Mouse (Mus musculus): ENCODE results near the gene Exoc8. TPM values are rescaled to one million over a fixed set of nuclear protein-coding genes. Genes with fewer than 3 reads are reported as not detected.

The Exoc8 gene
- polyA plus RNA-seq, 1 experiment from 2014 or later: 15.4 TPM

DNA sequence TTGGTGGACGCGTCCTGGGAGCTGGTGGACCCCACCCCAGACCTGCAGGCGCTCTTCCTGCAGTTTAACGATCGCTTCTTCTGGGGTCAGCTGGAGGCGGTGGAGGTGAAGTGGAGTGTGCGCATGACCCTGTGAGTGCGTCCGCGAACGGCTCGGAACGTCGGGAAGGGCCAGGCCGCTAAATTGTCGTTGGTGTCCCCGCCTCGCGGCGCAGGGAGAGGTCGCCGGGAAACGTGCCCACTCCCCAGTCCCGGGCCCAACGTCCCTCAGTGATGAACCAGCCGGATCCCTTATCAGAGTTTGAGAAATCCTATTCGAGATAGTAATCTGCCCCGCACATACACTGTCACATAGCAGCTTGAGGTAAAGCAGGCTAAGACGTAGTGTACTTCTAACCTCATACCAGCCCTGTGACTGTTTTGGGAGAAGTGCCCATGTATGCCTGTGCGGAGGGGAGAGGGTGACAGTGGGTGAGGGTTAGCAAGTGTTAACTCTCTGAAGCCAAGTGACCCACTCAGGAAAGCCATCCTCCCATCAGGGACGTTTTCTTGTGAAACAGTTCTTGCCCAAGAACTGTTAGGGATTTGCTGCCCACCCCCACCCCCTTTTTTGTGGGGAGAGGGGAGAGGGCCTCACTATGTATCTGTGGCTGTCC, 873 bp upstream of the Exoc8 start:
- H3K9me3 ChIP-seq: no peaks in the 10 kb centered on the region
- peaks cover 60% of the 10 kb centered on the region for H3K36me3 ChIP-seq
- H3K27me3 ChIP-seq: no peaks in the 10 kb centered on the region
- H3K4me3 ChIP-seq: peak overlapping the region; percentile 98
- peaks cover 31% of the 10 kb centered on the region for H3K4me1 ChIP-seq
- peak overlapping the region; percentile 86 for H3K27ac ChIP-seq (replicated peaks)
- H3K9ac ChIP-seq (replicated peaks): peak overlapping the region; percentile 86
- WGBS: 7% methylated on average over 31 of the region's 31 CpGs
- peak overlapping the region; percentile 98 for H3K4me2 ChIP-seq (replicated peaks)
- no peak; the same call in 1 of the 2 replicates for ATAC-seq (ENCODE audit: low FRiP score, low read depth)

- Histone ChIP-seq H3K27me3 (no peaks in the 10 kb centered on the region), H3K4me2 (replicated peaks) (peak overlapping the region; percentile 98), H3K36me3 (peaks cover 44% of the 10 kb centered on the region), H3K4me1 (peaks cover 31% of the 10 kb centered on the region), H3K27ac (replicated peaks) (peak overlapping the region; percentile 86), H3K9ac (replicated peaks) (peak overlapping the region; percentile 86), H3K9me3 (no peaks in the 10 kb centered on the region), H3K4me3 (peak overlapping the region; percentile 98)
- peak; percentile 55; the same call in 1 of the 2 replicates for ATAC-seq (ENCODE audit: low FRiP score, low read depth)
- 1% methylated on average over 59 of the region's 60 CpGs for WGBS
Measured at GRCm38 (mm10) chr8:124896632-124897385, 696 bp downstream of the Exoc8 start.

DNA sequence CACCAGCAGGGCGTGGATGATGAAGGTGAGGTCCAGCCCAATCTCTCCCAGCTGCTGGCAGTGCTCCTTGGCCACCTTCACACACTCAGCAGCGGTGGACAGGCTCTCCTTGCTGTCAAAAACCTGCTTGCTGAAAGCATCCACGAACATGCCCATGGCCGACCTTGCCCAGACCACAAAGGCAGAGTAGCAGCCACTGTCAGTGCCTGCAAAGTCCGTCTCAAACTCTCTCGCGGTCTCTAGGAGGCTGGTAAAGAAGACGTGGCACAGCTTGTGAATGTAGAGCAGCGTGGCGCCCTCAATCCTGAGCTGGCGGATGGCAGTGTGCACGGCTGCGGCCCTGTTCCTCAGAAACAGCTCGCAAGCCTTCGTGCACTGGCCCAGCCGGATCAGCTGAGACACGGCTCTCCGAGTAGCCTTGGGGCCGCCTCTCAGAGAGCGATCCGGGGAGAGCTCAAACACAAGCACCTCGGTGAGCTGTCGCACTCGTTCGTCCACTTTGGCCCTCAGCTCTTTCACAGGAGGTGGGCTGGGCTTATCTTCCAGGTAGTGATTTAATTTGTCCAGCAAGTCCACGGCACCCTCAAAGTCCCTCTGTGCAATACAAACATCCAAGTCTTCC, 1.4 kb downstream of the Exoc8 start:
- Histone ChIP-seq H3K27ac (replicated peaks) (peak overlapping the region; percentile 86; the same call in 1 of the 2 replicates), H3K36me3 (peaks cover 40% of the 10 kb centered on the region), H3K9ac (replicated peaks) (peak overlapping the region; percentile 86), H3K4me3 (peak overlapping the region; percentile 98), H3K27me3 (no peaks in the 10 kb centered on the region), H3K9me3 (no peaks in the 10 kb centered on the region), H3K4me1 (peaks cover 31% of the 10 kb centered on the region), H3K4me2 (replicated peaks) (peak overlapping the region; percentile 98)
- 86% methylated on average over 26 of the region's 26 CpGs for WGBS
- ATAC-seq (ENCODE audit: low FRiP score, low read depth): no peak

- H3K36me3 ChIP-seq: peaks cover 55% of the 10 kb centered on the region
- H3K27me3 ChIP-seq: no peaks in the 10 kb centered on the region
- 81% methylated on average over 3 of the region's 3 CpGs for WGBS
- no peak overlapping the region for H3K4me3 ChIP-seq
- H3K27ac ChIP-seq (replicated peaks): no peak overlapping the region
- H3K9me3 ChIP-seq: peaks cover 4% of the 10 kb centered on the region; the same call in 1 of the 2 replicates
- ATAC-seq (ENCODE audit: low FRiP score, low read depth): no peak
- H3K4me2 ChIP-seq (replicated peaks): no peak overlapping the region
- peaks cover 23% of the 10 kb centered on the region for H3K4me1 ChIP-seq
- H3K9ac ChIP-seq (replicated peaks): no peak overlapping the region
Measured at GRCm38 (mm10) chr8:124892596-124892995, 4.9 kb downstream of the Exoc8 start.

DNA sequence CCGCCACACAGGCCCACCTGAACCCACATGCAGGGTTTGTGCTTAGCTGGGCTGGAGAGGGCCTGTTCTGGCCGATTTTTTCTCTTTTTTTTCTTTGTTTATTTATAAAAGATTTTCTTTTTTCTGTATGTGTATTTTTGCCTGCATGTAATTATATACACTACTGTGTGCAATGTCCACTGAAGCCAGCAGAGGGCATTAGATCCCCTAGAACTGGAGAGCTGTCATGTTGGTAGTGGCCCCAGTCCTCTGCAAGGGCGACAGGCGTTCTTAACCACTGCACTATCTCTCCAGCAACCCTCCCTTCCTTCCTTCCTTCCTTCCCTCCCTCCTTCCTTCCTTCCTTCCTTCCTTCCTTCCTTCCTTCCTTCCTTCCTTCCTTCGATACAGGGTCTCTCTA, 9.1 kb downstream of the Exoc8 start:
- H3K36me3 ChIP-seq: peaks cover 76% of the 10 kb centered on the region
- H3K4me2 ChIP-seq (replicated peaks): no peak overlapping the region
- no peak overlapping the region for H3K9ac ChIP-seq (replicated peaks)
- WGBS: 96% methylated on average over 5 of the region's 5 CpGs
- peaks cover 5% of the 10 kb centered on the region; the same call in 1 of the 2 replicates for H3K9me3 ChIP-seq
- H3K27me3 ChIP-seq: no peaks in the 10 kb centered on the region
- no peak for ATAC-seq (ENCODE audit: low FRiP score, low read depth)
- no peak overlapping the region for H3K4me3 ChIP-seq
- no peak overlapping the region for H3K27ac ChIP-seq (replicated peaks)
- H3K4me1 ChIP-seq: no peaks in the 10 kb centered on the region; the same call in 1 of the 2 replicates

GRCm38 (mm10) chr8:124878946-124879526, 18.5 kb downstream of the Exoc8 start:
- no peaks in the 10 kb centered on the region for H3K4me1 ChIP-seq
- 90% methylated on average over 10 of the region's 10 CpGs for WGBS
- no peak overlapping the region for H3K4me2 ChIP-seq (replicated peaks)
- no peak overlapping the region for H3K27ac ChIP-seq (replicated peaks)
- no peak overlapping the region for H3K9ac ChIP-seq (replicated peaks)
- no peak overlapping the region for H3K4me3 ChIP-seq
- H3K9me3 ChIP-seq: no peaks in the 10 kb centered on the region
- no peaks in the 10 kb centered on the region for H3K27me3 ChIP-seq
- H3K36me3 ChIP-seq: peaks cover 99% of the 10 kb centered on the region
- no peak for ATAC-seq (ENCODE audit: low FRiP score, low read depth)

GRCm38 (mm10) chr8:124878141-124878540, 19.4 kb downstream of the Exoc8 start:
- Histone ChIP-seq H3K4me1 (no peaks in the 10 kb centered on the region), H3K27me3 (no peaks in the 10 kb centered on the region), H3K4me2 (replicated peaks) (no peak overlapping the region), H3K27ac (replicated peaks) (no peak overlapping the region), H3K4me3 (no peak overlapping the region), H3K36me3 (peaks cover 99% of the 10 kb centered on the region), H3K9ac (replicated peaks) (no peak overlapping the region), H3K9me3 (no peaks in the 10 kb centered on the region)
- ATAC-seq (ENCODE audit: low FRiP score, low read depth): no peak
- 87% methylated on average over 5 of the region's 5 CpGs for WGBS

GRCm38 (mm10) chr8:124872690-124873089, 24.8 kb downstream of the Exoc8 start:
- peaks cover 72% of the 10 kb centered on the region for H3K36me3 ChIP-seq

GRCm38 (mm10) chr8:124872081-124872480, 25.4 kb downstream of the Exoc8 start:
- Histone ChIP-seq H3K9ac (replicated peaks) (no peak overlapping the region), H3K36me3 (peaks cover 69% of the 10 kb centered on the region), H3K4me2 (replicated peaks) (no peak overlapping the region), H3K4me3 (no peak overlapping the region), H3K4me1 (no peaks in the 10 kb centered on the region), H3K27ac (replicated peaks) (no peak overlapping the region), H3K27me3 (no peaks in the 10 kb centered on the region), H3K9me3 (no peaks in the 10 kb centered on the region)
- ATAC-seq (ENCODE audit: low FRiP score, low read depth): no peak
- WGBS: 95% methylated on average over 7 of the region's 7 CpGs

More at GRCm38 (mm10) chr8:124872690-124873089, 24.8 kb downstream of the Exoc8 start:
- Histone ChIP-seq H3K4me1 (no peaks in the 10 kb centered on the region), H3K27ac (replicated peaks) (no peak overlapping the region), H3K9ac (replicated peaks) (no peak overlapping the region), H3K4me2 (replicated peaks) (no peak overlapping the region), H3K4me3 (no peak overlapping the region), H3K27me3 (no peaks in the 10 kb centered on the region), H3K9me3 (no peaks in the 10 kb centered on the region)
- ATAC-seq (ENCODE audit: low FRiP score, low read depth): no peak
- 91% methylated on average over 5 of the region's 5 CpGs for WGBS

GRCm38 (mm10) chr8:124871474-124871873, 26.0 kb downstream of the Exoc8 start:
- H3K36me3 ChIP-seq: peaks cover 63% of the 10 kb centered on the region

DNA sequence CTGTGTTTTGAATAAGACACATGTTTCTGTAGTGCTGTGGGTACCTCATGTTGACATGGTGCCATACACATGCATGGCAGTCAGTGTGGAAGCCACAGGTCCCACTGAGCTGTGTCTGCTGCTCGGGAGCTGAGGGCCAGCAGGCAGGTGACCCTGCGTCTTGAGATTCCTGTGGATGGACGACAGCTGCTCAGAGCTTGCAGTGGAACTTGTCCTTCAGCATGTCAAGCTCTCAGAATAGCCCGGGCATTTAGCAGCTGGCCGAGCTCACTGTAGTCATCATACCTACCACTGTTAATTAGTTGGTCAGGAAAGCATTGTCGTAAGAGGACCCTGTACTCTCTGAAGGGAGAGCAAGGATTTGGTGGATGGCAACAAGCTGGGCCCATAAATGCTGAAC, 27.8 kb downstream of the Exoc8 start:
- Histone ChIP-seq H3K36me3 (peaks cover 45% of the 10 kb centered on the region), H3K27ac (replicated peaks) (no peak overlapping the region), H3K9me3 (no peaks in the 10 kb centered on the region), H3K4me2 (replicated peaks) (no peak overlapping the region), H3K4me1 (no peaks in the 10 kb centered on the region), H3K4me3 (no peak overlapping the region), H3K27me3 (no peaks in the 10 kb centered on the region), H3K9ac (replicated peaks) (no peak overlapping the region)
- 92% methylated on average over 6 of the region's 6 CpGs for WGBS
- ATAC-seq (ENCODE audit: low FRiP score, low read depth): no peak

More at GRCm38 (mm10) chr8:124871474-124871873, 26.0 kb downstream of the Exoc8 start:
- Histone ChIP-seq H3K9me3 (no peaks in the 10 kb centered on the region), H3K9ac (replicated peaks) (no peak overlapping the region), H3K4me2 (replicated peaks) (no peak overlapping the region), H3K27ac (replicated peaks) (no peak overlapping the region), H3K4me3 (no peak overlapping the region), H3K4me1 (no peaks in the 10 kb centered on the region), H3K27me3 (no peaks in the 10 kb centered on the region)
- ATAC-seq (ENCODE audit: low FRiP score, low read depth): no peak
- WGBS: 92% methylated on average over 7 of the region's 7 CpGs

GRCm38 (mm10) chr8:124867126-124867525, 30.4 kb downstream of the Exoc8 start:
- Histone ChIP-seq H3K4me2 (replicated peaks) (no peak overlapping the region), H3K27ac (replicated peaks) (no peak overlapping the region), H3K9ac (replicated peaks) (no peak overlapping the region), H3K4me3 (no peak overlapping the region), H3K9me3 (no peaks in the 10 kb centered on the region), H3K36me3 (peaks cover 20% of the 10 kb centered on the region), H3K4me1 (peaks cover 9% of the 10 kb centered on the region), H3K27me3 (no peaks in the 10 kb centered on the region)
- no peak for ATAC-seq (ENCODE audit: low FRiP score, low read depth)
- 90% methylated on average over 2 of the region's 2 CpGs for WGBS

All from midbrain, embryonic 12.5 days (tissue).